Mouse (Mus musculus): ENCODE measurements around the gene Adgrv1.
"Not testable (repeated sequence)": the region's sequence is repeated elsewhere in the genome, so short reads cannot be mapped to it uniquely, and the experiment has no call there.

Adgrv1 gene

DNA sequence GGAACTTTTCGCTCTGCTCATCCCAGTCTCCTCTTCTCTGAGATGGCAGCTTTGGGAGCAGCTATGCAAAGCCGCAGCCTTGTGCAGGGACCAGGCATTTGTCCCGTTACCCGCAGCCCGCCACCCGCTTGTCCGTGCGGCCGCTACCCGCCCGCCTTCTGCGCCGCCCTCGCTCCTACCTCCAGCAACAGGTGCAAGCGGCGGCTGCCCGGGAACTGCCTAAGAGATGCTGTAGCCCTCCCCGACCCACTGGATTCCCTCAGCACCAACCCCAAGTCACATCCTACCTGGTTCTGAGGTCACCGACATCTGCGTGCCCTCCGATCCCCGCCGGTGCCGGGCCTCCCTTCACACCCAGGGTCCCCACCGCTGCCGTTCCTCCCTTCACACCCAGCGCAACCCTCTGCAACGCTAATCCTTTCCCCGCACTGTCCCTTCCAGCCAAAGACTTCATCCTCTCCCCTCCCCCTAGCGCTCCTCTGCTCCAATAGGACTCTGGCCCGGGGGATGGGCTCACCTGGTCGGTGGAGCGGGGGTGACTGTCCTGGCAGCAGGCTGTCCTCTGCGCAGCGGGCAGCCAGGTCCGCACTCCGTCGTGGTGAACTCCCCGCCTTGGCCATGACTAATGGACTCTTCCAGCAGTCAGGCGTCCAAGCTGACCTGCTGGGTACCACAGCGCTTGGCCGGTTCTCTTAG, at the start of gene Adgrv1:
TSS of gene Adgrv1 (minus strand) at position 435 of the 696 bp plus-strand sequence.
- peak; percentile 19 to 27 for DNase-seq (ENCODE audit: low spot score in 2 of 2)

DNA sequence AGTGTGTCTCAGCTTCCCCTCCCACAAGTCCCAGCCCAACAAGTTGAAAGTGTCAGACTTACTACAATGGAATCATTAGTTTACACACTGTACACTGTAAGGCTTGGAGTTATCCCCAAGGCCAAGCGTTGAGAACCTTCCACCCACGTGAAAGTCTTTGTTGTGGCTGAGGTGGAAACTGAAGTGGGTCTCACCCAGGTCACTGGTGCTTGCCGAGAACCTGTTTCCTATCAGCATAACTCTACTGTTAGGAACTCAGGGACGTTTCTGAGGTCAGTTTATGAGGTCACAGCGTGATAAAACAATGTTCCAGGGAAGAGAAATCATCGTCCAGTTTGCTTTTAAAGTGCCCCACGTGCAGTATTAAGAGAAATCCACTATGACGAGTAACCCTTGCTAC, 42.4 kb upstream of the Adgrv1 start:
- DNase-seq (ENCODE audit: low spot score in 2 of 2): no peak

DNA sequence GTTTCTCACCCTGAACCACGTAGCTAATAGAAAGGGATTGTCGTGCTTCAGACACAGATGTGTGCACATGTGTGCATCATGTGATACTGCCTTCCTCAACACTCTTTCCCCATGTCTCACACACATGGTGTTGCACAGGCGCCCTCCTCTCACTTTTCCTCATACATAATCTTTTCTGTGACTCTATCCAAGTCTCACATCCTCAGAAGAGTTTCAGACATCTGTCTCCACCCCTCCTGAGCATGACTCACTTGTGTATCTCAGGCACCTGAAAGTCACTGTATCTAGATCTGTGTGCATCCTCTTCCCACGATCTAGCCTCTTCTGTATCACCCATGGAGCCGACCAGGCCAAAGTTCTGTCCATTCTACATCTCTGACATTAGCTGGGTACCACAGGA, 34.8 kb upstream of the Adgrv1 start:
- DNase-seq (ENCODE audit: low spot score in 2 of 2): no peak

DNA sequence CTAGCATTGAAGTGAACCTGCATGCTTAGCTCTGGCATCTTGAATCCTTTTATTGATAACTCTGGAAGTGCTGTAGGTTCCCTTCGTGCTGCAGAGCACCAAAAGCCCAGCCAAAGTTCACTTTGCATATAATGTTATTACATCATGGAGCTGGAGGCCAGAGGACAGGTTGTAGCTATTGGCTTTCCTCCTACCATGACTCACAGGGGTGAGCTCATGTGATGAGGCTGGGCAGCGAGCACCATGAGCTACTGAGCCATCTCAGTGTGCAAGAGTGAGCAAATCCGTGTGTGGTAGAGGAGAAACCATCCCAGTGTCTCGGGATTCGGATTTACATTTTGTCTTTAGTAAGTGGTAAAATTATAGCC, 31.4 kb upstream of the Adgrv1 start:
- DNase-seq (ENCODE audit: low spot score in 2 of 2): no peak

DNA sequence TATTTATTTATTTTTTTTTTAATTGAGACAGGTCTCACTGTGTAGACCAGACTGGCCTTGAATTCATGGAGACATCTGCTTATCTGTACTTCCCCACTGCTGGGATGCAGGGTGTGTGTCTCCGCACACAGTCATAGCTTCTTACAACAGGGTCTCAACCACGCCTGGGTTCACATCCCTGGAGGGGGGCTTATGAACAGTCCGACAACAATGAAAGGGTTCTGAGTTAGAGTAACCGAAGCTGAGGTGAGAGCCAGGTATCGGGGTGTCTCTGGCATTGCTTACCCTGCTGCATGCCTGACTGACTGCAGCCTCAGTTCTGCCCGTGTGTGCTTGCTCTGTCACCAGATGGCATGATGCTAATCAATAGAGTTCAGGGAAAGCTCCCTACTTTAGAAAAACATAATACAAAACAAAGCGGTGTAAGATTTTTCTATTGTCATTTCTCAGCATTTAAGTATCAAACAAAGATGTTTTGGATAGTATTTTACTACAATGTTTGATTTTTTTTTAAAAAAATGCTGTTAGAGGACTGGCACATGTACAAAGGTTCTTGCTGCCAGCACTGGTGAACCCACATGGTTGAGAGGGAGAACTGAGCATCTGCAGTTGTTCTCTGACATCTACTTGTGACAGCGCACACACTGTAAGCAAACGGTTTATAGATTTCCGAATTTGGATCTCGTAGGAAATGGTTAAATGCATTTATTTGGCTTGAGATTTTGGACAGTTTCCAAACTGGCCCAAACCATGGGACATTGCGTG, 30.8 kb upstream of the Adgrv1 start:
- no peak for DNase-seq (ENCODE audit: low spot score in 2 of 2)

DNA sequence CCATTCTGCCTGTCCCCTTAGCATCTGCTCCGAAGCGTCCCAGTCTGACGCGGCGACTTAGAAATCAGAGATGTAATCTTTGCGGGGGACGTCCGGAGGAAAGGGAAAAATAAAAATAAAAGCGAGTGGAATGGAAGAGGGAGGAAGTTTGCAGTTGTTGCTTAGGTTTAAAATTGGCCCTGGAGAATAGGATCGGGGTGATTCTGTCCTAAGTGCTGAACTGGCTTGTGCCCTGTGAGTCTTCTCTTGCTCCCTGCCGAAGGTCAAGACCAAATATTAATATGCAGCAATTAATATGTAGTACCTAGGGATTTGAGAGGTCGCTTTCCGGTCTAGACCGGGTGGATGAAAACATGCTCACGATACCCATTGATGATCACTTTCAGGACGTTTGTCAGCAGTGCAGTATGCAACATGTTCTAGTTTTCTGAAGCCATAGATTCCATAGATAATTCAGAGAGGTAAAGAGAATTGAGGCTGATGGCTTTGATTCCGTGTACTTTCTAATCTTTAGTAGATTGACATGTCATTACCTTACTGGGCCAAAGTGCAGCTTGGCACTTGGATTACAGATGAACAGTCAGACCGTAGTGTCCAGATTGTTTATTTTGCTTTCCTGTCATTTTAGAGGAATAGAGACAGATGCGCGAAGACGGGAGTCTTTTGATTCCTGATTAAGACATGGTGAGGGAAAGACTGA, 25.2 kb upstream of the Adgrv1 start:
- no peak for DNase-seq (ENCODE audit: low spot score in 2 of 2)

DNA sequence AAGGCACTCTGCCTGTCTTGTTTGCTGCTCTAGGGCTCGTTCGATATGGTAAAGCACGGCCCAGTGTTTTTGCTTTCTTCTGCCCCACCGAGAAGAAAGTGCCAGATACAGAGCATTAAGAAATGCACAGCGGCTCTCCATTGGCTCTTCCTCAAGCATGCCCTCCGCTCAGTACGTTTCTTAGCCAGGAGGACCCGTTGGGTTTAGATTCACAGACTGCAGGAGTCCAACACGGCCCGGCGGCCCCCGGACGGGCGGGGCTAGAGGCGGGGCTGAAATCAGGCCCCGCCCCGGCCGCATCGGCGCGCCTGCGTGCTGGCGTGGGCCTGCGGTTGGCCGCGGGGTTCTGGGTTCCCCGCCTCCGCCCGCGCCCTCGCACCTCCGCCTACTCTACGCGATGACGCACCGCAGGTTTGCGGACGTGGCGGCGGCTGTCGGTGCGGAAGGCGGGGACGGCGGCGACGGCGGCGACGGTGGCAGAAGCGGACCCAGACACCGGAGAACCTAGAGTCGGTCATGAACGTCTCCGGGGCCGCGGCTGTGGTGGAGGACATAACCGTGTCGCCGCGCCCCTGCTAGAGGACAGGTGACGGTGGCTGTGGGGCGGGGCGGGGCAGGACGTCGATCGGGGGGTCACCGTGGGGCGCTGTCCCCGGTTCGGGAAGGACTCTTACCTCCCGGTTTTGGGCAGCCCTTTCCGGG, 24.5 kb upstream of the Adgrv1 start, which contains the start of gene Lysmd3:
TSS of gene Lysmd3 (plus strand) at position 313 of the 702 bp plus-strand sequence.
- peak; percentile 84 to 90 for DNase-seq (ENCODE audit: low spot score in 2 of 2)

DNA sequence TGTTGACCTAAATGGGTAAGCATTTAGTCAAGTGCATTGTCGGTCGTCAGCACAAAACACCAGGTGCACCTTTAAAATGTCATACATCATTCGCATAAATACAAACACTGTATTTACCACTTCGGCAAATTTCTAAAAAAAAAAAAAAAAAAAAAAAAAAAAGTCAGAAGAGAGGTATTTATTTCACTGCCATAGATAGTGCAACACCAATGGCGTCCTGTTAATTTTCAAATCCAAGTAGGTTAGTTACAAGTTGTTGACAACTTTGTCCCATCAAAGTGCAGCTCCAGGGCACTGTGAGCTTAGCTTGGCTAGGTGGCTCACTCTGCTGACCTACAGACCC, 24.0 kb upstream of the Adgrv1 start:
- DNase-seq (ENCODE audit: low spot score in 2 of 2): no peak

DNA sequence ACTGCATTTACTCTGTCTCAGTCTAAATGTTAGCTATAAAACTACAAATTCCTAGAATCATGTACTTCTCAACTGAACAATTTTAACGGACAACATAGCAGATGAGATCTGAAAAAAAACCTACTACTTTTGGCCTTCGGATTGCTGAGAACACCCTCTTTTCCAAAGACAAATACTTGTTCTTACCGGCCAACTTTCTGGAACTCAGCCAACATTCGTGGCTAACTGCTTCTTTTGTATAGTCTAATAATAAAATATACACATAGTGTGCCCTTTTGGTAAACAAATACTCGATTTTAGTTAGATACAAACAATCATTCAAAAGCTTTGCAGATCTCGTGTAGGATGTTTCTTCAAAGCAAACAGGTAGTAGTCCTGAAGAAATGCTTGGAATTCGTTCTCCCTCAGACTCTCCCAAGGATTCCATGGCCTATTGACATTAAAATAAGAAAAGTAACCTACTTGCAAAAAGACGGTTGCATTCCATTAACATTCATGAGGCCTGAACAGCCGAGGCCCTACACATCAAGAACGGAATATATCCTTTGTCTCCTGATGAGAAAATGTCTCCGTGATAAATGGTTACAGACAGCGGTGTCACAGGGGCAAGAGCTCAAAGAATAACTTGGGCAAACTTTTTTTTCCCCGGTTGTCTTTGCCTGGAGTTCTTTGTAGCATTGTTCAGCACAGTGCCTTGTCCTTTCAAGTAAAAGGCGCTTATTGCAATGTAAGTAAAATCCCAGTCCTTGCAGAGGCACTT, 23.3 kb upstream of the Adgrv1 start:
- no peak for DNase-seq (ENCODE audit: low spot score in 2 of 2)

DNA sequence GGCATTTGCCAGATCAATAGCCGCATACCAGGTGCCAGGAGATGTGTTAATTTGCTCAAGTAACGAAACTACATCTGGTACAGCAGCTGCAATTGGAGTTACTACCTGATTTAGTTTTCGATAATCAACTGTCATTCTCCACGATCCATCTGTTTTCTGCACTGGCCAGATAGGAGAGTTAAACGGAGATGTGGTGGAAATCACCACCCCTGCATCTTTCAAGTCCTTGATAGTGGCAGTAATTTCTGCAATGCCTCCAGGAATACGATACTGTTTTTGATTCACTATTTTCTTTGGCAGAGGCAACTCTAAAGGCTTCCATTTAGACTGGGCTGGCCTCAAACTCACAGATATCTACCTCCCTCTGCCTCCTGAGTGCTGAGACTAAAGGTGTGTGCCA, 17.4 kb upstream of the Adgrv1 start:
- DNase-seq (ENCODE audit: low spot score in 2 of 2): not testable (repeated sequence)

DNA sequence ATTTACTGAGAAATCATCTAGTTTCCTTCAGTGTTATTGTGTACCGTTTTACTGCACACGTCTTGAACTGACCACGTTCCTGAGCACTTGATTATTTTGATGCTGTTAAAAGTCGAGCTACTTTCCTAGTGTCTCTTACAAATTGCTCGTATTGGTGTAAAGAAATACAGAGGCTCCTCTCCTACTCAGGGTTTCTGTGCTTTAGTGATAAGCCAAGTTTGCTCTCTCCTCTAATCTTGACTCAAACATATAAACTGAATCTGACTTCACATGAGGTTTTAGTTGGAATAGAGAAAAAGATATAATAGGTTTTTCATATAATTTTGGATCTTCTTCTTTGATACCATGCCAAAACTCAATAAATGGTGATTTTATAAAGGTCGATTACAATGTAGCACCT, 13.4 kb upstream of the Adgrv1 start:
- no peak for DNase-seq (ENCODE audit: low spot score in 2 of 2)

DNA sequence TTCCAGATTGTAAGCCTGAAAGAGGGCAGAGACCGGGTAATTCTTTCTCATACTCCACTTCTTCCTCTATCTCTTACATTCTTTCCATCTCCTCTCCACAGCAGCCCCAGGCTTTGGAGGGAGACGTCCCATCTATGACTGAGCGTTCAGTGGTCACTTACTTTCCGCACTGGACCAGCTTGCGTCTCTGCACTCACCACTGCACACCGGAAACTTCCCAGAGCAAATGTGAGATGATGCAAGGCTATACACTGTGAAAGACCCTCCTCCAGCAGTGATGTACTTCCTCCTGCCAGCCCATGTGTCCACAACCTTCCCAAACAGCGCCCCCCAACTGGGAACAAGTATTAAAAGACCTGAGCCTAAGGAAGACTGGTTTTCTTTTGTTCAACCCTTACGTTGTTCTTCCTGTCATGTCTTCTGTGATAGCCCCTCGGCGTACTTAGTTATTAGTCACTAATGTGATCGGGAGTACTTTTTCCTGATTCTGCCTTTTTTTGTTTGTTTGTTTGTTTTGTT, 11.2 kb upstream of the Adgrv1 start:
- no peak for DNase-seq (ENCODE audit: low spot score in 2 of 2)

DNA sequence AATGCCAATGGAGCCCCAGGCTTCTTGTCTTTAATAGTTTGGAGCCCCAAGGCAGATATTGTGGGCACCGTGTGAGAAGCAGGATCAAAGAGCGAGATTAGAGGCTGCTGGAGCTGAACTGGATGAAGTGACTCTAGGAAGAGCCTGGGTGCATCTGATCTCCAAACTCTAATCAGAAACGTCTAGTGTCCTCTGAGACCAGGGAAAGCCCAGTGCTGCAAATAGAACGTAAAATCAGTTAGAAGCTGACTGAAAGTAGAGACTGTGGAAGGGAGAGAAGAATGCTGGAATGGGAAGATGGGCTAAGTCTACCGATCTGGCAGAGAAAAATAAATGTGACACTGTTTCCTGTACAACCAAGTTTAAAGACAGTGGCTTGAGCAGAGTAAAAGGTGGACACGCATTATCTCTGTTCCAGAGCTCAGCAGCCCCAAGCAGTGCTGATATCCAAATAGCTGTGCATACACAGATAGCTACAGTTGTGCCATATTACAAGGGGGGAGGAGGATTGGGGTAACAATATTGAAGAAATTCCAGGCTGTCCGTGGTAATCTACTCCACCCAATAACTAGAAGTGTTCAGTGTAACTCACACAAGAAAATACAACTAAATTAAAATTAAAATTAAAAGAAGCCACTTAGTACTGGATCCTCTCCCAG, 9.7 kb upstream of the Adgrv1 start:
- DNase-seq (ENCODE audit: low spot score in 2 of 2): no peak

DNA sequence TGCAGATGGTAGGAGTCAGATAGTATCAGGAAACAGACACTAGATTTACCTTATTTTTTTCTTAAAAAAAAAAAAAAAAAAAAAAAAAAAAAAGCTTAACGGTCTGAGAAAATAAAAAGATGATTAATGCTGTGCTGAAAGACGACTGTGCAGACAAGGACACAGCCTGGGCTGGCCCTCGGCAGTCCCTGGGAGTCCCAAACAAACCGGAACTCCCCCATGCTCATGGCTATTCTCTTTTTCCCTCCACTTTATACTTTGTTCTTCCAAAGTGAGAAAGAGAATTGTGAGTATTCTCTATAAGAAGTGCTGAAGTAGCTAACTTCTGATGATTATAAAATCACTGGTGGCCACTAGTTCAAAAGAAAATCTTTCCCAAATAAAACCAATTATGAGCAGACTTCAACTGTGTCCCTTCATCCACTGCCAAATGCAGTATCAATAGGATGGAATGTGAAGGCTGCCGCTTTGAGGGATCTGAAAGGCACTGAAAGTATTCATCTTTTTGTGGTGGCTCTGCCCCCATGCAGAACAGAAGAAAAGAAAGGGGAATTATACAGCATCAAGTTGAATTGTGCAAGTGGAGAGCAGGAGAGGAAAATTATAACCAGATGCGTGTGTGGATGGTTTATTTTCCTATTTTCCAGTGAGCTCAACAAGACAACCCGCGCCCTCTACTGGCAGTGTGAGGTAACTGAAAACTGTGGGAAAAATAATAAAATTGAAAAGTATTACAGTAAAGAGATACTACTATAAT, 8.5 kb upstream of the Adgrv1 start:
- no peak for DNase-seq (ENCODE audit: low spot score in 2 of 2)

DNA sequence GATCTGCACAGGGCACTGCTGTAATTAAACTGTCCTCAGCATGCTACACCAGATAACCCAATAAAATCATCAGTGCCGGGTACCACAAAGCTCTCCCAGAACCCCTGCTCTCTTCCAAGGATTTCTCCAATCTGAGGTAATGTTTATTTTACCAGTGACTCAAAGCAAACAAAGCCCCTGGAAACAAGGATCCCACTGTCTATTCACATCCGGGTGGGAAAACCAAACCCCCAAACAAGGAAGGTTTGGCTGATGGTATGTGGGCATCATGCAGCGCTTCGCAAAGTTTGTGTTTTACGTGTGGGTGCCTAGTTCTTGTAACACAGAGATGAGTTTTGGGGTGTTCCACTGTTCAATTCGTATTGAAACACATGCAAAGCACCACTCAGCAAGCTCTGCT, 7.9 kb upstream of the Adgrv1 start:
- no peak for DNase-seq (ENCODE audit: low spot score in 2 of 2)

DNA sequence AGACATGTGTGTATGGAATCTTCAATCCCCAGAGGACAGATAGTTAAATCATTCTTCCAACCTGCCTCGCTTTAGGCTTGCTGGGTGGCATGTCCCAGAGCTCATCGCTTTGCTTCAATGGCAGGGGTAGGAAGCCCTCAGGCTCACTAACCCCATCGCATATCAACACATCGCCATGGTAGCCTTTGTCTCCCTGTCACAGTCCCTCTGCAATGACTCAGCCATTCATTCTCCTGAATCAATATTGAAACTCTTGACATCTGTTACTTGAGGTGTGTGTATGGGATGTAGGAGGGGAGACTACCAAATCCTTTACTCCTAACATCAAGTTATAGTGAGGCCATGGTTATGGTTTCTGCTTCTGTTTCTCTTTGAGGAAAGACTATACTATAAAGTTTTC, 6.7 kb upstream of the Adgrv1 start:
- DNase-seq (ENCODE audit: low spot score in 2 of 2): no peak

DNA sequence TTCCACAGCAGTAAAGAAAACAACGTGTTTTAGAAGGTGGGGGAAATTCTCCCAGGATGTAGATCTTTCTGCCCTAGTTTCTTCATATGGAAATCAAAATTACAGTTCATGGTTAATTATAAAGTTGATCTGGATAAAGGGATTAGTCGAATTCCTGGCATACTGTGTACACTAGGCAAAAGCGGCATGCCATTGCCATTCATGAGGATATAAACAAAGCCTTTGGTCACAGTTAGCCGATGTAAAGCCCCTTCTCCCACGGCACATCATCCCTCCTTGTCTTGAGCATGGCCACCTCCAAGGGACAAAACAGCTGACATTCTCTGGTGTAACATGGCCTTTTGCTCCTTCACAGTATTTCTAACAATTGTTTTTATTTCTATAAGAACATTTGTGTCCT, 2.4 kb downstream of the Adgrv1 start:
- DNase-seq (ENCODE audit: low spot score in 2 of 2): no peak

DNA sequence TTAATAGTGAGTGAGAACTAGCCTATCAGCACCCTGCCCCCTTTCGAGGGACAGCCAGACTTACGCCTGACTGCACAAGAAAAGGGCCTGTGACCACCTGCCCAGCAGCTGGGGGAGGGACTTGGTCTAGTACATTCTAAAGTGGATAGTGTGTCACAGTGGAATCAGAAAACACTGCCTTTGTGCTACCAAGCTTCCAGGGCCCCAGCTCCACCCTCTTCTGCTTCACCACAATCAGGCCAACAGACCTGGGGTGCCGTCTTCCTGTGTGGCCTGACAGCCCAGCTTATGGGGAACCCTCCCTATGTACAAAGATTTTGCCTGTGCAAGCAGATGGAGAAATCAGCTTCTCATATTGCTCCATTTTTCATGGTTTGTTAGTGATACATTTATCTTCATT, 3.6 kb downstream of the Adgrv1 start:
- DNase-seq (ENCODE audit: low spot score in 2 of 2): no peak

DNA sequence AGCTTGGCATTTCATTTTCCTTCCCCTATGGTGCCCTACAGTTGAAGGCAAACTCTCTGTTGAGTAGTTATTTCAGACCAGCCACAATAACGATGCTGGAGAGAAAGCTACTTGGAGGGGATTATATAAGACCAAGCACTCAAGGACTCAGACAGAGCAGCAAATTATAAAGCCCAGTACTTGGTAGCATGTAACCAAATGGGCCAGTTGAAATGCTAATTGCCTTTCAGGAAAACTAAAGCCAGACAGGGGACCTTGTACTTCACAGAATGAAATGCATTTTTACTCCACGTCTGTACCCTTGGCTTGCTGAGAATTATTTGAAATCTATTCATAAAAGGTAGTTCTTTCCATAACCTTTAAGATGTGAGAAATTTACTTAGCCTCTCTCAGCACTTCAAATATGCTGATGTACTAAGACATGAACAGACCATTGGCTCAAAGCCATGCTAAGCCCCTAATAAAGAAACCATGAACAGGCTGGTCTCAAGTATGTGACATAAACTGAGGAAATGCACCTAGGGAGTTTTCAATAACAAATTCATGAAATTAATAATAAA, 4.2 kb downstream of the Adgrv1 start:
- DNase-seq (ENCODE audit: low spot score in 2 of 2): no peak

DNA sequence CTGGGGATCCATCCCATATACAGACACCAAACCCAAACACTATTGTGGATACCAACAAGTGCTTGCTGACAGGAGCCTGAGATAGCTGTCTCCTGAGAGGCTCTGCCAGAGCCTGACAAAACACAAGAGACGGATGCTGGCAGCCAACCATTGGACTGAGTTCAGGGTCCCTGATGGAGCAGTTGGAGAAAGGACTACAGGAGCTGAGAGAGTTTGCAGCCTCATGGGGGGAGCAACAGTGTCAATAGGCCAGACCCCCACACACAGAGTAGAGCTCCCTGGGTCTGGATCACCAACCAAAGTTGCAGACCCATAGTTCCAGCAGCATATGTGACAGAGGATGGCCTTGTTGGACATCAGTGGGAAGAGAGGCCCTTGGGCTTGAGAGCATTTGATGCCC, 5.1 kb downstream of the Adgrv1 start:
- not testable (repeated sequence) for DNase-seq (ENCODE audit: low spot score in 2 of 2)

Data from urinary bladder, adult 18-20 months (tissue).